Comparison of ENCODE assay signal across 8 mouse cellular contexts in genomic region chr5:67797006-67797958, GRCm38 (mm10). TPM values are rescaled to one million over a fixed set of nuclear protein-coding genes. Genes with fewer than 3 reads are reported as not detected.
DNase-seq lines count a peak whose midpoint lies in the region; ATAC-seq lines count a peak whose summit lies in the region.

No protein-coding gene starts in this region.

- peak; percentile 28 for DNase-seq in kidney, adult 11 months
- DNase-seq in cerebellum, adult 9-11 months: peak; percentile 60
- DNase-seq in lung, postnatal 14 days: peak; percentile 62
- DNase-seq in embryo, embryonic 11 days: no peak
- no peak for DNase-seq in layer of hippocampus, postnatal 10 days (ENCODE audit: low spot score in 2 of 2)
- DNase-seq in spleen, postnatal 4 days (ENCODE audit: low spot score in 2 of 2): no peak

- ATAC-seq in kidney, embryonic 14.5 days (ENCODE audit: low FRiP score, low TSS enrichment): no peak; the same call in 1 of the 2 replicates
- ATAC-seq in intestine, embryonic 16.5 days: peak; percentile 91

- H3K27me3 ChIP-seq in kidney, embryonic 14.5 days (ENCODE audit: control insufficient read depth, insufficient read depth, low read length): no peaks in the 10 kb centered on the region
- H3K27me3 ChIP-seq in intestine, embryonic 16.5 days (replicated peaks; ENCODE audit: control insufficient read depth, insufficient read depth, low read length): no peaks in the 10 kb centered on the region

- WGBS in kidney, embryonic 14.5 days: 62% methylated on average over 14 of the region's 14 CpGs
- 65% methylated on average over 14 of the region's 14 CpGs for WGBS in intestine, embryonic 16.5 days

- no peaks in the 10 kb centered on the region for H3K9me3 ChIP-seq in kidney, embryonic 14.5 days (ENCODE audit: control insufficient read depth, low read length)
- H3K9me3 ChIP-seq in intestine, embryonic 16.5 days (ENCODE audit: control insufficient read depth, low read length): no peaks in the 10 kb centered on the region

- no peak overlapping the region for H3K4me2 ChIP-seq in kidney, embryonic 14.5 days (replicated peaks; ENCODE audit: low read depth, low read length)
- H3K4me2 ChIP-seq in intestine, embryonic 16.5 days (ENCODE audit: low read depth, low read length): no peak overlapping the region

- peaks cover 10% of the 10 kb centered on the region; the same call in 1 of the 2 replicates for H3K4me1 ChIP-seq in kidney, embryonic 14.5 days (ENCODE audit: control insufficient read depth, insufficient read depth, low read length)
- H3K4me1 ChIP-seq in intestine, embryonic 16.5 days (ENCODE audit: control insufficient read depth, insufficient read depth, low read length): peaks cover 6% of the 10 kb centered on the region; the same call in 1 of the 2 replicates

- H3K9ac ChIP-seq in kidney, embryonic 14.5 days (ENCODE audit: low read depth, low read length): no peak overlapping the region
- no peak overlapping the region for H3K9ac ChIP-seq in intestine, embryonic 16.5 days (ENCODE audit: low read depth, low read length)

- no peak overlapping the region for H3K4me3 ChIP-seq in kidney, embryonic 14.5 days (ENCODE audit: low read length)
- no peak overlapping the region for H3K4me3 ChIP-seq in intestine, embryonic 16.5 days (ENCODE audit: low read length)

- no peak overlapping the region for H3K27ac ChIP-seq in kidney, embryonic 14.5 days (ENCODE audit: low read depth, low read length)
- peak overlapping the region; percentile 60 for H3K27ac ChIP-seq in intestine, embryonic 16.5 days (ENCODE audit: low read length)

- no peaks in the 10 kb centered on the region for H3K36me3 ChIP-seq in kidney, embryonic 14.5 days (ENCODE audit: control insufficient read depth, insufficient read depth, low read length)
- no peaks in the 10 kb centered on the region for H3K36me3 ChIP-seq in intestine, embryonic 16.5 days (ENCODE audit: control insufficient read depth, insufficient read depth, low read length)

RNA-seq across cellular contexts. Expression of gene Atp8a1, which starts 50.0 kb away (rescaled TPM):
- 9.4 and 17.8 TPM in 2 replicates for polyA plus RNA-seq in kidney, embryonic 14.5 days (2014; fragmentation: Nextera tagmentation; extraction: Ambion mirVana)
- 13.1 and 16.7 TPM in 2 replicates for polyA plus RNA-seq in intestine, embryonic 16.5 days (2015; fragmentation: Nextera tagmentation; extraction: Ambion mirVana)
- 100 to 1,000 TPM; 130 to 147 TPM for total RNA-seq in layer of hippocampus, postnatal 10 days (2021)

Comparison
In these comparisons a context has a peak if more than half of its experiments do, and no peak if none do; other contexts are left out.
1. DNase-seq: peak in kidney, adult 11 months (single experiment), cerebellum, adult 9-11 months (single experiment) and lung, postnatal 14 days (single experiment); none in embryo, embryonic 11 days (single experiment), layer of hippocampus, postnatal 10 days (0 of 2) and spleen, postnatal 4 days (0 of 2).